In the genomic region with DNA sequence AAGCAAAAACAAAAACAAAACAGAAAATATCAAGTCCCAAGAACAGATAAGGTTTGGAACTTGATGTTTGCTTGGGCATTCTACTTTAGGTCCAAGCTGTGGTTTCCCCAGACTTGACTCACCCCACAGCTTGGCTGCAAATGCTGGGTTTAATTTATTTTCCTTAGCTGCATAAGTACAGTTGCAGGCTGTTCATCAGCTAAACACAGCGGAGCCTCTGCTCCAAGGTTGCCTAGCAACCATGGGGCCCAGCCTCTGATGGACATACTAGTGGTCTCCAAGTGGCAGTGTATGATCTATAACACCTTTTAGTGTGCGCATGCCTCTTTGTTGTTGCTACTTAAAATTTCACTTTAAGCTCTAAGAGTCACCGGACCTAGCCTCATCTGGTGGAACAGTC, we compare ENCODE assay signal across 17 mouse cellular contexts. TPM values are rescaled to one million over a fixed set of nuclear protein-coding genes. Genes with fewer than 3 reads are reported as not detected.
DNase-seq lines count a peak whose midpoint lies in the region; ATAC-seq lines count a peak whose summit lies in the region.
"Had no signal": no experiment of that assay in that cellular context is flagged by ENCODE, and none has a peak within 500 bp of the region (broad histone marks: within the 10 kb centered on the region; RNA-seq: fewer than 3 reads in every experiment).

No protein-coding gene starts in this region.

- no peak overlapping the region for H3K4me3 ChIP-seq in neural tube, embryonic 11.5 days (ENCODE audit: low read depth, low read length)
- H3K4me3 ChIP-seq in forebrain, embryonic 15.5 days, result no peak overlapping the region
- H3K4me3 ChIP-seq in intestine, embryonic 16.5 days (ENCODE audit: low read length), result no peak overlapping the region
- H3K4me3 ChIP-seq in heart, embryonic 10.5 days, result no peak overlapping the region

- H3K27ac ChIP-seq in neural tube, embryonic 11.5 days (ENCODE audit: low read depth, low read length), result peak overlapping the region; percentile 44; the same call in 1 of the 2 replicates
- H3K27ac ChIP-seq in forebrain, embryonic 15.5 days (replicated peaks), result 0 out of 2 replicates have a peak overlapping the region, but pooled peaks have one; percentile 27
- H3K27ac ChIP-seq in intestine, embryonic 16.5 days (ENCODE audit: low read length), result no peak overlapping the region
- H3K27ac ChIP-seq in heart, embryonic 10.5 days, result no peak overlapping the region

- no peaks in the 10 kb centered on the region for H3K27me3 ChIP-seq in neural tube, embryonic 11.5 days (ENCODE audit: control insufficient read depth, insufficient read depth, low read length)
- H3K27me3 ChIP-seq in forebrain, embryonic 15.5 days, result no peaks in the 10 kb centered on the region
- no peaks in the 10 kb centered on the region for H3K27me3 ChIP-seq in intestine, embryonic 16.5 days (replicated peaks; ENCODE audit: control insufficient read depth, insufficient read depth, low read length)
- peaks cover 18% of the 10 kb centered on the region; the same call in 1 of the 2 replicates for H3K27me3 ChIP-seq in heart, embryonic 10.5 days (ENCODE audit: insufficient read depth, poor library complexity, severe bottlenecking)

- no peaks in the 10 kb centered on the region for H3K36me3 ChIP-seq in neural tube, embryonic 11.5 days (ENCODE audit: control insufficient read depth, insufficient read depth, low read length)
- H3K36me3 ChIP-seq in forebrain, embryonic 15.5 days, result no peaks in the 10 kb centered on the region
- no peaks in the 10 kb centered on the region for H3K36me3 ChIP-seq in intestine, embryonic 16.5 days (ENCODE audit: control insufficient read depth, insufficient read depth, low read length)
- H3K36me3 ChIP-seq in heart, embryonic 10.5 days, result no peaks in the 10 kb centered on the region

- DNase-seq in neural tube, embryonic 11.5 days (ENCODE audit: low spot score), result peak; percentile 48
- no peak for DNase-seq in neural tube, embryonic 10.5 days (ENCODE audit: extremely low spot score, low spot score)
- DNase-seq in retina, embryonic 14.5 days (ENCODE audit: low spot score), result peak; percentile 69
- DNase-seq in gastrocnemius, postnatal 25 days, result no peak
- DNase-seq in heart, embryonic 10.5 days (ENCODE audit: low spot score), result no peak
- DNase-seq: cerebellum, adult 2 months; heart, postnatal 10 days; kidney, postnatal 36 days had no signal

- H3K9ac ChIP-seq in neural tube, embryonic 11.5 days (ENCODE audit: low read length), result no peak overlapping the region
- H3K9ac ChIP-seq in forebrain, embryonic 15.5 days (replicated peaks), result no peak overlapping the region
- no peak overlapping the region for H3K9ac ChIP-seq in intestine, embryonic 16.5 days (ENCODE audit: low read depth, low read length)

- WGBS in neural tube, embryonic 11.5 days, result 61% methylated on average over 3 of the region's 3 CpGs
- 50% methylated on average over 3 of the region's 3 CpGs for WGBS in forebrain, embryonic 15.5 days
- WGBS in intestine, embryonic 16.5 days, result 35% methylated on average over 3 of the region's 3 CpGs
- WGBS in heart, embryonic 10.5 days, result 75% methylated on average over 3 of the region's 3 CpGs

- no peaks in the 10 kb centered on the region for H3K9me3 ChIP-seq in neural tube, embryonic 11.5 days (ENCODE audit: control insufficient read depth, low read length)
- H3K9me3 ChIP-seq in forebrain, embryonic 15.5 days, result no peaks in the 10 kb centered on the region
- no peaks in the 10 kb centered on the region for H3K9me3 ChIP-seq in intestine, embryonic 16.5 days (ENCODE audit: control insufficient read depth, low read length)
- H3K9me3 ChIP-seq in heart, embryonic 10.5 days, result no peaks in the 10 kb centered on the region

- ATAC-seq in neural tube, embryonic 11.5 days (ENCODE audit: insufficient read depth, low FRiP score, low TSS enrichment), result no peak
- no peak for ATAC-seq in forebrain, embryonic 15.5 days (replicated peaks)
- peak; percentile 48; the same call in 1 of the 2 replicates for ATAC-seq in intestine, embryonic 16.5 days
- ATAC-seq in granulocyte monocyte progenitor cell, adult 5-6 weeks (replicated peaks; ENCODE audit: poor library complexity, severe bottlenecking), result no peak

- no peak overlapping the region for H3K4me2 ChIP-seq in neural tube, embryonic 11.5 days (ENCODE audit: low read depth)
- H3K4me2 ChIP-seq in forebrain, embryonic 15.5 days (replicated peaks), result no peak overlapping the region
- H3K4me2 ChIP-seq in intestine, embryonic 16.5 days (ENCODE audit: low read depth, low read length), result no peak overlapping the region

- peaks cover 3% of the 10 kb centered on the region; the same call in 1 of the 2 replicates for H3K4me1 ChIP-seq in neural tube, embryonic 11.5 days (ENCODE audit: control insufficient read depth, insufficient read depth, low read length)
- peaks cover 29% of the 10 kb centered on the region for H3K4me1 ChIP-seq in forebrain, embryonic 15.5 days
- peaks cover 3% of the 10 kb centered on the region; the same call in 1 of the 2 replicates for H3K4me1 ChIP-seq in intestine, embryonic 16.5 days (ENCODE audit: control insufficient read depth, insufficient read depth, low read length)
- 0 out of 2 replicates have a peak, but pooled peaks cover 3% of the 10 kb centered on the region for H3K4me1 ChIP-seq in heart, embryonic 10.5 days

RNA-seq across cellular contexts. Expression of gene Gast, which starts 1.5 kb away (rescaled TPM):
- polyA plus RNA-seq in neural tube, embryonic 11.5 days (2014; fragmentation: Nextera tagmentation; extraction: Ambion mirVana), result not detected in 2 replicates
- 0.57 and 0.78 TPM in 2 replicates for polyA plus RNA-seq in forebrain, embryonic 15.5 days (2015; fragmentation: Nextera tagmentation; extraction: Ambion mirVana)
- polyA plus RNA-seq in intestine, embryonic 16.5 days (2015; fragmentation: Nextera tagmentation; extraction: Ambion mirVana), result 0.77 and 0.80 TPM in 2 replicates
- total RNA-seq in gastrocnemius, postnatal 25 days (2021), result not detected
- polyA plus RNA-seq in heart, embryonic 10.5 days (2016; fragmentation: Nextera tagmentation; extraction: Ambion mirVana), result not detected in 2 replicates
- not detected in 2 replicates for total RNA-seq in granulocyte monocyte progenitor cell, adult 5-6 weeks (2014; fragmentation: Nextera tagmentation)
- not detected in 2 replicates for total RNA-seq in granulocyte monocyte progenitor cell, adult 5-6 weeks (2017)
- total RNA-seq: adrenal gland, postnatal 4 days; CH12.LX; gastrocnemius, postnatal 4 days; heart, postnatal 10 days; left cerebral cortex, postnatal 14 days; megakaryocyte-erythroid progenitor cell, adult 5-6 weeks had no signal
- polyA plus RNA-seq: cerebellum, adult 2 months; liver, embryonic 16.5 days had no signal

RNA-seq across cellular contexts. Expression of gene Eif1, which starts 16.0 kb away (rescaled TPM):
- 1,679 and 1,757 TPM in 2 replicates for polyA plus RNA-seq in neural tube, embryonic 11.5 days (2014; fragmentation: Nextera tagmentation; extraction: Ambion mirVana)
- polyA plus RNA-seq in forebrain, embryonic 15.5 days (2015; fragmentation: Nextera tagmentation; extraction: Ambion mirVana), result 1,252 and 1,271 TPM in 2 replicates
- polyA plus RNA-seq in intestine, embryonic 16.5 days (2015; fragmentation: Nextera tagmentation; extraction: Ambion mirVana), result 1,811 and 1,878 TPM in 2 replicates
- 1,000 to 10,000 TPM; 1,016 to 1,083 TPM for total RNA-seq in gastrocnemius, postnatal 25 days (2021)
- 1,444 and 1,503 TPM in 2 replicates for polyA plus RNA-seq in heart, embryonic 10.5 days (2016; fragmentation: Nextera tagmentation; extraction: Ambion mirVana)
- total RNA-seq in granulocyte monocyte progenitor cell, adult 5-6 weeks (2014; fragmentation: Nextera tagmentation), result 716 and 727 TPM in 2 replicates
- 109 and 139 TPM in 2 replicates for total RNA-seq in granulocyte monocyte progenitor cell, adult 5-6 weeks (2017)

RNA-seq across cellular contexts. Expression of gene Hap1, which starts 20.2 kb away (rescaled TPM):
- 10.4 and 10.6 TPM in 2 replicates for polyA plus RNA-seq in neural tube, embryonic 11.5 days (2014; fragmentation: Nextera tagmentation; extraction: Ambion mirVana)
- 94.7 and 128 TPM in 2 replicates for polyA plus RNA-seq in forebrain, embryonic 15.5 days (2015; fragmentation: Nextera tagmentation; extraction: Ambion mirVana)
- polyA plus RNA-seq in intestine, embryonic 16.5 days (2015; fragmentation: Nextera tagmentation; extraction: Ambion mirVana), result 12.6 and 13.5 TPM in 2 replicates
- total RNA-seq in gastrocnemius, postnatal 25 days (2021), result under 1 TPM; 0.27 to 0.28 TPM
- polyA plus RNA-seq in heart, embryonic 10.5 days (2016; fragmentation: Nextera tagmentation; extraction: Ambion mirVana), result 5.1 and 8.4 TPM in 2 replicates
- not detected in 2 replicates for total RNA-seq in granulocyte monocyte progenitor cell, adult 5-6 weeks (2014; fragmentation: Nextera tagmentation)
- not detected in 2 replicates for total RNA-seq in granulocyte monocyte progenitor cell, adult 5-6 weeks (2017)
- total RNA-seq: megakaryocyte-erythroid progenitor cell, adult 5-6 weeks had no signal

Comparison
In these comparisons a context has a peak if more than half of its experiments do, and no peak if none do; other contexts are left out.
1. DNase-seq: peak in neural tube, embryonic 11.5 days (single experiment) and retina, embryonic 14.5 days (single experiment); none in neural tube, embryonic 10.5 days (single experiment), gastrocnemius, postnatal 25 days (single experiment) and heart, embryonic 10.5 days (single experiment).
2. H3K27ac ChIP-seq: peak in neural tube, embryonic 11.5 days (single experiment) and forebrain, embryonic 15.5 days (single experiment); none in intestine, embryonic 16.5 days (single experiment) and heart, embryonic 10.5 days (single experiment).